Mouse (Mus musculus) forebrain, embryonic 14.5 days (tissue): Measurements from ENCODE around the gene Derl3. TPM values are rescaled to one million over a fixed set of nuclear protein-coding genes. Genes with fewer than 3 reads are reported as not detected.
"Not testable (repeated sequence)": the region's sequence is repeated elsewhere in the genome, so short reads cannot be mapped to it uniquely, and the experiment has no call there.

Experiments used
- ATAC-seq: fragments of 200-750 bp; cut with Nextera tagmentation; 2 replicates; pipeline ENCODE4 v1.8.0; 2017; ENCODE audit warnings: mild to moderate bottlenecking, moderate library complexity
- DNase-seq: peaks from one replicate; pipeline ENCODE4 v3.0.0-alpha.2; 2015; ENCODE audit warnings: low spot score
- H3K27ac ChIP-seq: fragments of 300-500 bp; sonication (generic); 2 replicates; pipeline ENCODE4 v1.5.1; 2014; ENCODE audit warnings: low read depth, mild to moderate bottlenecking, control low read depth, low read length, moderate library complexity
- H3K27me3 ChIP-seq: fragments of 300-500 bp; sonication (generic); replicated peaks from 2 replicates; pipeline ENCODE4 v1.6.1; 2014; ENCODE audit warnings: low read length, control low read depth, mixed read lengths; ENCODE audit not compliant: control insufficient read depth, insufficient read depth
- H3K36me3 ChIP-seq: fragments of 300-500 bp; sonication (generic); 2 replicates; pipeline ENCODE4 v1.6.1; 2014; ENCODE audit warnings: low read length, control low read depth; ENCODE audit not compliant: control insufficient read depth, insufficient read depth
- H3K4me1 ChIP-seq: fragments of 300-500 bp; sonication (generic); 2 replicates; pipeline ENCODE4 v1.6.1; 2014; ENCODE audit warnings: antibody characterized with exemption, low read length, control low read depth; ENCODE audit not compliant: control insufficient read depth, insufficient read depth
- H3K4me2 ChIP-seq: fragments of 300-500 bp; sonication (generic); 2 replicates; pipeline ENCODE4 v1.6.1; 2014; ENCODE audit warnings: mild to moderate bottlenecking, control low read depth, low read length
- H3K4me3 ChIP-seq: fragments of 300-500 bp; sonication (generic); 2 replicates; pipeline ENCODE4 v1.5.1; 2014; ENCODE audit warnings: low read depth, low read length, control low read depth
- H3K9ac ChIP-seq: fragments of 300-500 bp; sonication (generic); 2 replicates; pipeline ENCODE4 v1.6.1; 2014; ENCODE audit warnings: mild to moderate bottlenecking, low read length, control low read depth, moderate library complexity
- H3K9me3 ChIP-seq: fragments of 300-500 bp; sonication (generic); replicated peaks from 2 replicates; pipeline ENCODE4 v1.6.1; 2016; ENCODE audit warnings: low read length, control low read depth, mixed read lengths; ENCODE audit not compliant: control insufficient read depth
- WGBS: fragments of 180-500 bp; shearing (Covaris S2); extraction: QIAGEN DNeasy Blood & Tissue Kit; methylation state at CpG from one replicate; pipeline ENCODE4 v1.1.7; 2014; 5-methylcytosine and 5-hydroxymethylcytosine counted together
- polyA plus RNA-seq: library from polyadenylated mRNA; unstranded; fragments of >200 nt; fragmentation: Nextera tagmentation; extraction: Ambion mirVana; gene quantifications from 2 replicates; pipeline ENCODE4 v1.2.1, GENCODE M21; 2014

Gene Derl3
- polyA plus RNA-seq, 1 experiment from 2014 or later, result 1.6 TPM

DNA sequence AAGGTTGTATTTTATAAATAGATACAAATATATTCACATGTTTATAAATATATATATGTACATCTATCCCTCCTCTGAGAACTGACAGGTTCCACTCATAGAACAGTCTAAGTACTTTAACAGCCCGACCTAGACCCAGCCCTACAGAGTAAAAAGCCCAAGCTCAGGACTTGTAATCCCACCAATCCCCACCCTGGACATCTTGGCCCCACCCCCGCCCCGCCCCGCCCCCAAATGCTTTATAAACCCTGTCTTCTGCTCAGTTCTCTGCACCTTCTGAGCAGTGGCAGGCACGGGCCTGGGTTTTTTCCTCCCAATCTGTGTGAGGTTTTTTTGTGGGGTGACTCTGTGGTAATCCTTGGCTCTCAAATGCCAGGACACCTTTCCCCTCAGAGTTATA, 39.1 kb upstream of the Derl3 start:
- DNase-seq (no peak), ATAC-seq (0 out of 2 replicates have a peak, but pooled peaks have one; percentile 9)
- Histone ChIP-seq H3K9me3 (no peaks in the 10 kb centered on the region), H3K4me3 (no peak overlapping the region), H3K36me3 (peaks cover 16% of the 10 kb centered on the region), H3K9ac (no peak overlapping the region), H3K4me1 (peaks cover 9% of the 10 kb centered on the region), H3K27me3 (no peaks in the 10 kb centered on the region), H3K4me2 (no peak overlapping the region), H3K27ac (no peak overlapping the region; the same call in 1 of the 2 replicates)
- 51% methylated on average over 5 of the region's 5 CpGs for WGBS

DNA sequence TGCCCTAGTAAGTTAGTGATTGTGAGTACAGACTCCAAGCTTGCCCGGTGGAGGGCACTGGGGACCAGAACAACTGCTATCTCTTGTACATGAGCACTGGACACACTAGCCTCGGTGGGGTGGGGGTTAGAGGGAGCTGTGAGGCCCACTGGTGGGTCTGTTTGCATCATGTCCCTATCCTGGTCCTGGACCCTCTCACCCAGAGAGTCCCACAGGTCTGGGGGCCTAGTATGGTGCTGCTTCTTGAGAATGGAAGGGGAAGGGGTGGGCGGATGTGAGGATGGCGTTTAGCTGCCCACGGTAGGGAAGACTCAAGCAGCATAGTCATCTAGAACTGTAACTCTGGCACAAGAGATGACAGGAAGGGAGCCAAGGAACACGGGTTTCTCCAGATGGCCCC, 38.4 kb upstream of the Derl3 start:
- no peak for ATAC-seq
- Histone ChIP-seq H3K4me3 (no peak overlapping the region), H3K36me3 (peaks cover 16% of the 10 kb centered on the region), H3K9me3 (no peaks in the 10 kb centered on the region), H3K4me2 (no peak overlapping the region), H3K9ac (no peak overlapping the region), H3K4me1 (peaks cover 9% of the 10 kb centered on the region), H3K27me3 (no peaks in the 10 kb centered on the region), H3K27ac (no peak overlapping the region)
- WGBS, result 79% methylated on average over 6 of the region's 6 CpGs
- no peak for DNase-seq

DNA sequence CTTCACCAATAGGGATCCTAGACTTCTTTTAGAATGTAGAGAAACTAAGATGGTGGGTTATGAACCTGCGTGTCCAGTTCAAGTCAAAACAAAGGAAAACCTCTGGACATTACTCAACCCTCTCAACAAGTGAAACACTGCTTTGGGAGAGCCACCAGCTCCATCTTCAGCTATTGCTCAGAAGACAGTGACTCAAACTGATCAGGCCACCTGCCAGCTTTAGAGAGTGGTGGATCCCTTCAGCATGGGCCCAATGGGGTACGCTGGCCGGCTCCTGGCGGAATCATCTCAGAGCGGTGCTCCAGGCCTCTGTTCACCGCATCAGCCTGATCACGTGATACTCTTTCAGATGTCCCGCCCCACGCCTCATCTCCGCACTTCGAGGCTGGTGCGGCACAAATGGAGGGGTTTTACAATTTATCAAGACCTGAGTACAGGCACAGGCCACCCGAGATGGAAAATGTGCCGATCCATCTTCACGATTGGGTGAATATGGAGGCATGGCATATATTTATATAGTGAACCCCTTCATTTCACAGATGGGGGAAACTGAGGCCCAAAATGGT, 37.7 kb upstream of the Derl3 start:
- Histone ChIP-seq H3K36me3 (peaks cover 16% of the 10 kb centered on the region), H3K4me3 (no peak overlapping the region), H3K4me1 (peaks cover 11% of the 10 kb centered on the region), H3K9me3 (no peaks in the 10 kb centered on the region), H3K9ac (no peak overlapping the region), H3K27ac (no peak overlapping the region), H3K27me3 (no peaks in the 10 kb centered on the region), H3K4me2 (no peak overlapping the region)
- ATAC-seq (no peak), DNase-seq (no peak)
- 91% methylated on average over 15 of the region's 15 CpGs for WGBS

DNA sequence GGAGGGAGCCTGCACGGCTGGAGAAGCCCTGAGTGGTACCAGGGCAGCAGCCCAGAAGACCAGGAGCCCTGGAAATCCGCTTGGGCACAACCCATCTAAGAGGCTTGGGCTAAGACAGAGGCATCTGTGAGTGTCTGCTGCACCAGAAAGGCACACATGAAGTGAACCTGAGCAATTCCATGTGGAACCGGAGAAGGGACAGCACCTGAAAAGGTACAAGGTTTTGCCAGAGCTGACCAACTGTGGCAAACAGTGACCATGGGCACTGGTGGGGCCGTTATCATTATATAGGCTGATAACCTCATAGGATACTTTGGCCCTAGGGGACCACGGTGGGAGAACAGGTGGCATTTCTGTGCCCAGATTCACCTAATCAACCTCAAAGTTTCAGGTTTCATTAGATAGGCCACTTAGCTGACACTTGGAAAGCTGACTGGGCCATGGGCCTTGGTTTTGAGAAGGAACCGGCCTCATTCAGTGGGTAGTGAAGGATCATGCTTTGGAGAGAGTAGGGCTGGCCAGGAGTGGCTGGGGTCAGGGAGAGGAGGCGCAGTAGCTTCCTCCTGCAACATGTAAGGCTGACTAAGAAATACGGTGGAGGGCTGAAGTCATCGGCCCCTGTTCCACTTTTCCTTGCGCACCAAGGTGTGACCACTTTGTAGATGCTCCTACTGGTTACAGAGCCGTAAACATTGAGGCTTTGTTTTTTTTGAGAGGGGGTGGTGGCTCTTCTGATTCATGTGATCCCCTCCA, 36.9 kb upstream of the Derl3 start:
- DNase-seq (no peak), ATAC-seq (no peak)
- H3K4me2 ChIP-seq, result no peak overlapping the region
- H3K9ac ChIP-seq, result no peak overlapping the region
- 83% methylated on average over 11 of the region's 11 CpGs for WGBS
- no peaks in the 10 kb centered on the region for H3K27me3 ChIP-seq
- H3K9me3 ChIP-seq, result no peaks in the 10 kb centered on the region
- H3K4me1 ChIP-seq, result peaks cover 18% of the 10 kb centered on the region
- no peak overlapping the region for H3K4me3 ChIP-seq
- H3K27ac ChIP-seq, result no peak overlapping the region
- H3K36me3 ChIP-seq, result peaks cover 16% of the 10 kb centered on the region

DNA sequence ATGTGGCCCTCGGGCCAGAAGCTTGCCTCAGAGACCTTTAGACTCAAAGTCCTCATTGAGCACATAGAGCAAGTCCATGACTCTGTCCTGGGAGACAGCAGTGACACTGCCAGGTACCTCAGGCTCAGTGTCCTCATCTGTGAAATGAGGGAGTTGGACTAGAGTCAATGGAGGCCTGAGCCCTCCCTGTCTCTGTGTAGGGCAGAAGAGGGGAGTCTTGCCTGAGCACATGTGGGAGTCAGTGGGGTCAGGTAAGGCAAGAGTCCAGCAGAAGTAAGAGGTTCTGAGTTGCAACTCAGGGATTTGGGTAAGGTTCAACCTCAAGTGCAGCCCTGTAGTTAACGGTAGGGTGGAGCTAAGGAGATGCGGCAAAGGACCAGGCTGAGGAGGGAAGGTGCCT, 36.2 kb upstream of the Derl3 start:
- no peak overlapping the region for H3K4me2 ChIP-seq
- DNase-seq (no peak), ATAC-seq (no peak)
- H3K9ac ChIP-seq, result no peak overlapping the region; the same call in 1 of the 2 replicates
- no peak overlapping the region for H3K4me3 ChIP-seq
- no peak overlapping the region for H3K27ac ChIP-seq
- H3K36me3 ChIP-seq, result peaks cover 16% of the 10 kb centered on the region
- no peaks in the 10 kb centered on the region for H3K27me3 ChIP-seq
- WGBS, result 91% methylated on average over 3 of the region's 3 CpGs
- peaks cover 18% of the 10 kb centered on the region for H3K4me1 ChIP-seq
- H3K9me3 ChIP-seq, result no peaks in the 10 kb centered on the region

DNA sequence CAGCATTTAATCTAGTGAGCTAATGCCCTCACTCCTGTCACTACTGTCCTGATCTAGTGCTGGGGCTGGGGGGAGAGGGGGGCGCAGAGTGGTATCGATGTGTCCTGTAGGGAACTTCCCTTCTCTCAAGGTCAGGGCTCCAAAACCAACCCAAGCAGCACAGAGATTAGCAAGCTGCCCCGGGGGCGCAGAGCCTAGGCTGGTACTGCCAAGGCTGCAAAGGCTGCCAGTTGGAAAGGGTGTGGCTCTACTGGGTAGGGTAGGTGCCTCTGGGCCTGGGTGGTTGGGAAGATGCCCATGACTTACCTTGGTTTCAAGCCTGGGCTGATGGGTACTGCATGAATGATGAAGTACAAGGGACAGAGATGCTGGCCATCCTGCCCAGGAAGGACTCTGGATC, 35.6 kb upstream of the Derl3 start:
- no peak for DNase-seq
- Histone ChIP-seq H3K4me2 (no peak overlapping the region), H3K9ac (no peak overlapping the region), H3K4me1 (peaks cover 18% of the 10 kb centered on the region), H3K27me3 (no peaks in the 10 kb centered on the region), H3K4me3 (no peak overlapping the region), H3K36me3 (peaks cover 16% of the 10 kb centered on the region), H3K9me3 (no peaks in the 10 kb centered on the region), H3K27ac (no peak overlapping the region)
- 88% methylated on average over 4 of the region's 4 CpGs for WGBS
- ATAC-seq, result no peak

DNA sequence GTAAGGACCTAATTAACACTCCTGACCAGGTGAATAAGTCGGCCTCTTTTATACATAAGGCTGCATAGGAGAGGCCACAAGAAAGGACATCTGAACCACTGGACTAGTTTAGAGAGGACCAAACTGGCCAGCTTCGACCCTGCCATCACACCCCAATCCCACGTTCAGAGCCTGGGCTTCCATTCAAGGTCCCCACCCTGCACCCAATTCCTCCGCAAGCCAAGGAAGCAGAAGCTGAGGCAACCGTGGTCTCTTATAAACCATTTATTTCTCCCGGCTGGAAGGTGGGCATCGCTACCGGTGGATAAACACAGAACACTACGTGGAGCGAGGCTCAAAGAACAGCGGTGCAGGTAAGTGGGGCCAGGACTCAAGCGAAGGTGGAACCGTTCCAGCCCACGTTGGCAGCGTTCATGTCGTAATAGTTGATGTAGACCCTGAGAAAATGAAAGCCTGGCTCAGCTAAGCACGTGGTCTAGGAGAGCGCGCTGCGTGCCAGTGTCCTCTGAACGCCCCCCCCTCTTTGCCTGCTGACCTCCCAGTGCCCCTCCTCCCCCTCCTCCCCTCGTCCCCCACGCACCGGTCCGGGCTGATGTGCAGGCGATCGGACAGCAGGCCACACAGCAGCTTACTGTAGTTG, 34.0 kb upstream of the Derl3 start:
- H3K36me3 ChIP-seq, result peaks cover 16% of the 10 kb centered on the region
- H3K4me1 ChIP-seq, result peaks cover 18% of the 10 kb centered on the region
- ATAC-seq, result peak; percentile 66
- DNase-seq, result peak; percentile 69
- no peaks in the 10 kb centered on the region for H3K27me3 ChIP-seq
- H3K9me3 ChIP-seq, result no peaks in the 10 kb centered on the region
- H3K27ac ChIP-seq, result peak overlapping the region; percentile 80
- H3K4me3 ChIP-seq, result peak overlapping the region; percentile 66
- peak overlapping the region; percentile 88 for H3K9ac ChIP-seq
- WGBS, result 1% methylated on average over 26 of the region's 27 CpGs
- H3K4me2 ChIP-seq, result peak overlapping the region; percentile 68

DNA sequence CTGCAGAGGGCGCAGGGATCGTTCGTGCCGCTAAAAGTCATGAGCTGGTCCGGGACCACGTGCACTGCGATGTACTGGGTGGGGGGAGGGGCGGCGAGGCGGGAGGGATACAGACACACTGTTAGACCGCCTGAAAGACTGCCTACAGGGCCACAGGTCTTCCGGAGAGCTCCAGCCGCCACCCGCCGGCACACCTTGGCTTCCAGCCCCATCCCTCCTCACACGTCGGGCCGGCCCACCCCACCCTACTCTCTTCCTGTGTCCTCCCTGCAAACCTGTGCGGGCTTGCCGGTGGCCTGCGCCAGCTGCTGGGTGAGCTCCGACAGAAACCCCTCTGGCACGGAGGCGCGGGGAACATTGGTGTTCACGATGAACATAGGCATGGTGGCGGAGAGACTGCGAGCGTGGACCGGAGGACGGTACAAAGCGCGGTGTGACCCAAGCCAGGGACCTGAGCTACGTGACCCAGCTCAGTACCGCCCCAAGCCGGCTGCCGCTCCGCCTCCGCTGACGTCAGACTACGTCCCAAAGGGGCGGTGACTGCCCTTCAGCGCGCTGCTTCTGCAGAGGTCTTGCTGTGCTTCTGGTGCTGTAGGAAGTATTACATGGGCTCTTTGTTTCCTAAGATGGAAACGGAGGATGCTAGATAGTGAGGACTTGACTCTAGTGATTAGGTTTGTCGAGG, 33.3 kb upstream of the Derl3 start, which contains the start of gene Mif:
TSS of gene Mif (minus strand) at position 455 of the 685 bp plus-strand sequence.
- H3K4me1 ChIP-seq, result peaks cover 18% of the 10 kb centered on the region
- WGBS, result under 1% methylated on average over 34 of the region's 46 CpGs
- DNase-seq (peak; percentile 96), ATAC-seq (peak; percentile 98)
- peak within 1 kb of the TSS; percentile 66 for H3K4me3 ChIP-seq
- H3K36me3 ChIP-seq, result peaks cover 16% of the 10 kb centered on the region
- H3K27me3 ChIP-seq, H3K9me3 ChIP-seq: not testable (repeated sequence)
- peak within 1 kb of the TSS; percentile 68 for H3K4me2 ChIP-seq
- peak within 1 kb of the TSS; percentile 88 for H3K9ac ChIP-seq
- peak within 1 kb of the TSS; percentile 80 for H3K27ac ChIP-seq
